Mouse (Mus musculus): ENCODE data around the gene Ang2.

Ang2 gene

GRCm38 (mm10) chr14:51156736-51157068 lies 42.2 kb downstream of the Ang2 start:
- POLR2A ChIA-PET, result no interaction called here
- CTCF ChIA-PET, result no interaction called here

DNA sequence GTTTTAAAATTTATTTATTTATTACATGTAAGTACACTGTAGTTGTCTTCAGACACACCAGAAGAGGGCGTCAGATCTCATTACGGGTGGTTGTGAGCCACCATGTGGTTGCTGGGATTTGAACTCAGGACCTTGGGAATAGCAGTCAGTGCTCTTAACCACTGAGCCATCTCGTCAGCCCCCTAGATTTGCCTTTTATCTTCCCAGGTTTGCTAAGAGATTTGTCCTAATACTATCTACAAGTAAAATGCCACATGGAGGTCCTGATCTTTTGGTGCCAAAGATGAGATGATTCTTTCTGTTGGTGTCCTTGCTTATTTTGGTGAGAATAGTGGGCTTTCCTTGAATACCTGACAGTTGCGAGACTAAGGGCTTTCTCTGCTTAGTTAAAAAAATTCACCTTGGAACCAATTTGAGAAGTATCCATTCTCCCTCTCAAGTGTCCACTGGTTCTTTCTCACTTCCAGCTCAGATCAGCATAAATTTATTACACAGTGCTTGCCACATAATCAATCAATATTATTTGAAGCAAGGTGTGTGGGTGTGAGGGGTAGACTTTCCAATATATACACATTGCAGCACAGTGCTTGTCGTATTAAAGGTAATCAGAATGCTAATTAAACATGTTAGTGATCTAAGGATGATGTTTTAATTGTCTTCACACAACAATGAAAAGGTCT lies 42.8 kb downstream of the Ang2 start:
- POLR2A ChIA-PET, result no interaction called here

DNA sequence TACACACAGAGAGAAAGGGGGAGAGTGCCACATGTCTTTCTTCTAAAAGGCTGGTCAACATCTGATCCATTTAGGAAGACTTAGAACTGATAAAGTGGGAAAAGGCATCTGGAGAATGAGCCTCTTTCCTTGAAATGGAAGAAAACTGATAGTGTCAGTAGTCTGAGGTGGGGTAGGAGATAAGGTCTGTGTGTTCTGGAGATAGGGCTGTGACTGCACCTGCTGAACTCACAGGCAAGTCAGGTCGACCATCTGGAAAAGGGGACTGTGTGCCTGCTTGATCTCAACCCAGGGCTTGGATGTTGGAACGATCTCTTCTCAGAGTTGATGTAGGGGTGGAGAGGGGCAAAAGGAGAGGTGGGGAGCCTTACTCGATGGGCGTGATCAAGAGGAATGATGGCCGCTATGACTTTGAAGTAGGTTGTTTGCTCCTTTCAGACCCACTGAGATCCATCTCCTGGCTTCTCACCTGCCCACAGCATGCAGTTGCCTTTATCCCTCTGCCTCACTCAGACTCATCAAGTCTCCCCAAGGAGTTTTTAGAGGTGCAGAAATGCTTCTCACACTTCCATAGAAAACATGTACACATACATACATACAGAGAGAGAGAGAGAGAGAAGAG lies 46.6 kb downstream of the Ang2 start:
- POLR2A ChIA-PET, result no interaction called here
- CTCF ChIA-PET, result interaction anchor here in 1 of 4 experiments (1.8 kb wide), 1 partner anchor 86 kb away, joined by 4 read pairs; no protein-coding TSS in a partner anchor

More for the DNA sequence above, 42.8 kb downstream of the Ang2 start:
- CTCF ChIA-PET, result no interaction called here

DNA sequence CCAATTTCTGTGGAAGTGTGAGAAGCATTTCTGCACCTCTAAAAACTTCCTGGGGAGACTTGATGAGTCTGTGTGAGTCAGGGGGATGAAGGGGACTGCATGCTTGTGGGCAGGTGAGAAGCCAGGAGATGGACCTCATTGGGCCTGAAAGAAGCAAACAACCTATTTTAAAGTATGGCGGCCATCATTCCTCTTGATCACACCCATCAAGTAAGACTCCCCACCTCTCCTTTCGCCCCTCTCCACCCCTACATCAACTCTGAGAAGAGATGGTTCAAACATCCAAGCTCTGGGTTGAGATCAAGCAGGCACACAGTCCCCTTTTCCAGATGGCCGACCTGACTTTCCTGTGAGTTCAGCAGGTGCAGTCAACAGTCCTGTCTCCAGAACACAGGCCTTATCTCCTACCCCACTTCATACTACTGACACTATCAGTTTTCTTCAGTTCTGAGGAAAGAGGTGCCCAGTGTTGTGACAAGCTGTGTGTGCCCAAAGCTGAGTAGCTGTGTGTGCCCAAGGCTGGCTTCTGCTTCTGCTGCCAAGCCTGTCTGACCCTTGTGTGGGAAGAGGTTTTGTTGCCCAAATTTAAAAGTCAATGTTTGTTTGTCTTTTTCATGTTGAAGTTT lies 48.6 kb downstream of the Ang2 start:
- ChIA-PET POLR2A (no interaction called here), CTCF (no interaction called here)

DNA sequence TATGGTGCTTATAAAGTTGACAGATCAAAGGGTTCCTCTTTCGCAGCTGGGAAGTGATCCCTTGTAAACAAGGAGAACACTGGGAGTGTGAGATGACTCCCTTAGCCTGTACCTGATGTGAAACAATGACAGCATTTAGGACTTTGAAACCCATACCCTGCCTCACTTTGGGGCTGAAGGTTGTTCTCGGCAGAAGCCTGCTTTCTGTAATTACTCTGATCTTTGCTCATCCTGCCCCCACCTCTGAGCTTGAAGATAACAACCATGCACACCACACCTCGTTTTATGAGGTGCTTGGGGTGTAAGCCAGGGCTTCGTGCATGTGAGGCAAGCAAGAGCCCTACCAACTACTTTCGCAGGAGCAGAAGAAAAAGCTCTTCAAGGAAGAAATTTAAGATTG lies 49.8 kb downstream of the Ang2 start:
- ChIA-PET POLR2A (interaction anchor here in 1 of 4 experiments (1.1 kb wide), 1 partner anchor 14 kb away, joined by 3 read pairs; no protein-coding TSS in a partner anchor), CTCF (no interaction called here)

GRCm38 (mm10) chr14:51148006-51148405 lies 50.9 kb downstream of the Ang2 start:
- ChIA-PET CTCF (interaction anchor here in 2 of 4 experiments (0.5 to 0.6 kb wide), 2 partner anchors 79 to 166 kb away, joined by 3 read pairs; no protein-coding TSS in a partner anchor), POLR2A (interaction anchor here in 1 of 4 experiments (0.9 kb wide), 1 partner anchor 24 kb away, joined by 3 read pairs; the partner anchor contains the start of gene Rnase6)

DNA sequence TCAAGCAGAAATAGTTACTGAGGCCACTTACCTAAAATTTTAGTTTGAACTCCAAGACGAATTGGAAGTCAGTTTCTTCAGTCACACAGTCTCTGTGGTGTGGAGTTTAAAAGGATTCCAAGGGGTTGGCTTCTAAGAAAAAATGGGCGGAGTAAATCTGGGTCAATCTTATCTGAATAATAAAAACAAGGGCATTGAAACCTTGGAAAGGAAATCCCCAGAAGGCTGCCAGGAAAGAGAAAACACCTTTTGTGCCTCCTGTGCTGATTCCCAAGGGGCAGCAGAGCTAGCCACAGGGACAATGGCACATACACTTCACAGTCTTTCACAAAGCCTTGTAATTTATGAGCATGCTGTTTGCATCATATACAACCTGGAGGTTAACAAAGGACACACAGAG lies 52.3 kb downstream of the Ang2 start, which contains the start of gene Rnase1:
Rnase1 (minus strand) TSS at position 101 of the 400 bp plus-strand sequence.
- POLR2A ChIA-PET, result no interaction called here

DNA sequence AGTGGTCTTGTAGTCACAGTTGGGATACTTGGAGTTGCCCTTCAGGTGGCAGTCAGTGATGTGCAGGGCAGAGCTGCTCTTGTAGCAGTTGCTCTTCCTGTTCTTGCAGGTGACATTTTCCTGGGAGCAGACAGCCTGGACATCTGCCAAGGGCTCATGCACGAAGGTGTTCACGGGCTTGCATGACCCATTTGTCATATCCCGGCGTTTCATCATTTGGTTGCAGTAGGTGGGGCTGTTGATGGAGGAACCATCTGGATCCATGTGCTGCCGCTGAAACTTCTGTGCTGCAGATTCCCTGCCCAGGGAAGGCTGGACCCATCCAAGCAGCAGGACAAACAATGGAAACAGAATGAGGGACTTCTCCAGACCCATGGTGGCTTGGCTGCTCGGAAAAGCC lies 53.4 kb downstream of the Ang2 start:
- ChIA-PET POLR2A (no interaction called here), CTCF (no interaction called here)

More for the DNA sequence above, 52.3 kb downstream of the Ang2 start, which contains the start of gene Rnase1:
- CTCF ChIA-PET, result interaction anchor here in 1 of 4 experiments (0.6 kb wide), 1 partner anchor 26 kb away, joined by 3 read pairs; no protein-coding TSS in a partner anchor

Measured in embryonic stem cell, embryonic (primary cell).